Mouse (Mus musculus) testis, adult 2 months (tissue): ENCODE results near the gene Icam1. TPM values are rescaled to one million over a fixed set of nuclear protein-coding genes. Genes with fewer than 3 reads are reported as not detected.
"Not testable (repeated sequence)": the region's sequence is repeated elsewhere in the genome, so short reads cannot be mapped to it uniquely, and the experiment has no call there.

Source experiments
- H3K27ac ChIP-seq: fragments of 200-500 bp; 2 replicates; pipeline ENCODE4 v1.5.1; 2012; ENCODE audit warnings: low read depth, low read length; ENCODE audit not compliant: control insufficient read depth, insufficient read depth
- H3K27me3 ChIP-seq: fragments of 200-500 bp; 2 replicates; pipeline ENCODE4 v1.6.1; 2012; ENCODE audit warnings: mild to moderate bottlenecking, low read length, moderate library complexity; ENCODE audit not compliant: control insufficient read depth, insufficient read depth
- H3K36me3 ChIP-seq: fragments of 200-500 bp; 2 replicates; pipeline ENCODE4 v1.6.1; 2012; ENCODE audit warnings: mild to moderate bottlenecking, low read length; ENCODE audit not compliant: control insufficient read depth, insufficient read depth
- H3K4me1 ChIP-seq: fragments of 200-500 bp; 2 replicates; pipeline ENCODE4 v1.6.1; 2012; ENCODE audit warnings: low read length; ENCODE audit not compliant: control insufficient read depth, insufficient read depth
- H3K4me3 ChIP-seq: fragments of 200-500 bp; 2 replicates; pipeline ENCODE4 v1.5.1; 2012; ENCODE audit warnings: low read depth, mild to moderate bottlenecking, low read length, moderate library complexity, mixed read lengths; ENCODE audit not compliant: control insufficient read depth
- CTCF ChIP-seq: fragments of 200-500 bp; IDR thresholded peaks from 2 replicates; pipeline ENCODE4 v1.5.1; 2012; ENCODE audit warnings: low read depth, mild to moderate bottlenecking, inconsistent platforms, low read length, moderate library complexity; ENCODE audit not compliant: control insufficient read depth, insufficient read depth, insufficient replicate concordance
- POLR2A ChIP-seq: fragments of 200-500 bp; IDR thresholded peaks from 2 replicates; pipeline ENCODE4 v1.6.1; 2012; ENCODE audit warnings: low read depth, mild to moderate bottlenecking, inconsistent platforms, low read length, moderate library complexity; ENCODE audit not compliant: control insufficient read depth
- polyA plus RNA-seq: library from polyadenylated mRNA; depleted of rRNA; stranded (reverse); fragments of >200 nt; gene quantifications from 2 replicates; pipeline ENCODE4 v1.2.3, GENCODE M21; 2012

The Icam1 gene
- polyA plus RNA-seq, 1 experiment: 1.8 TPM

GRCm38 (mm10) chr9:21008007-21008406, 7.8 kb upstream of the Icam1 start:
- Histone ChIP-seq H3K36me3 (peaks cover 2% of the 10 kb centered on the region; the same call in 1 of the 2 replicates), H3K27me3 (no peaks in the 10 kb centered on the region), H3K4me3 (no peak overlapping the region), H3K4me1 (peaks cover 3% of the 10 kb centered on the region; the same call in 1 of the 2 replicates), H3K27ac (no peak overlapping the region)
- TF ChIP-seq CTCF (no peak), POLR2A (no peak)

GRCm38 (mm10) chr9:21010362-21010761, 5.4 kb upstream of the Icam1 start:
- H3K4me3 ChIP-seq: no peak overlapping the region
- TF ChIP-seq CTCF (no peak), POLR2A (no peak)
- peaks cover 2% of the 10 kb centered on the region; the same call in 1 of the 2 replicates for H3K36me3 ChIP-seq
- no peak overlapping the region for H3K27ac ChIP-seq
- peaks cover 6% of the 10 kb centered on the region for H3K4me1 ChIP-seq
- no peaks in the 10 kb centered on the region; the same call in 1 of the 2 replicates for H3K27me3 ChIP-seq

- not testable (repeated sequence) for H3K4me3 ChIP-seq, H3K27me3 ChIP-seq, H3K36me3 ChIP-seq, H3K27ac ChIP-seq
- peaks cover 12% of the 10 kb centered on the region for H3K4me1 ChIP-seq
Measured at GRCm38 (mm10) chr9:21010939-21011541, 4.7 kb upstream of the Icam1 start.

- Histone ChIP-seq H3K27ac (no peak overlapping the region), H3K27me3 (no peaks in the 10 kb centered on the region; the same call in 1 of the 2 replicates), H3K36me3 (peaks cover 2% of the 10 kb centered on the region; the same call in 1 of the 2 replicates), H3K4me1 (peaks cover 17% of the 10 kb centered on the region), H3K4me3 (no peak overlapping the region)
- TF ChIP-seq CTCF: no peak
Measured at GRCm38 (mm10) chr9:21011846-21012312, 3.9 kb upstream of the Icam1 start.

GRCm38 (mm10) chr9:21012368-21012767, 3.4 kb upstream of the Icam1 start:
- no peaks in the 10 kb centered on the region; the same call in 1 of the 2 replicates for H3K36me3 ChIP-seq
- no peak overlapping the region for H3K4me3 ChIP-seq
- H3K4me1 ChIP-seq: peaks cover 20% of the 10 kb centered on the region
- H3K27ac ChIP-seq: no peak overlapping the region
- no peaks in the 10 kb centered on the region; the same call in 1 of the 2 replicates for H3K27me3 ChIP-seq
- no peak for TF ChIP-seq CTCF
- TF ChIP-seq POLR2A: no peak

GRCm38 (mm10) chr9:21014691-21015570, 854 bp upstream of the Icam1 start:
- H3K27me3 ChIP-seq: no peaks in the 10 kb centered on the region; the same call in 1 of the 2 replicates
- H3K4me1 ChIP-seq: peaks cover 22% of the 10 kb centered on the region

GRCm38 (mm10) chr9:21016331-21017176, 769 bp downstream of the Icam1 start:
- H3K4me3 ChIP-seq: peak overlapping the region; percentile 52
- H3K4me1 ChIP-seq: peaks cover 22% of the 10 kb centered on the region
- no peaks in the 10 kb centered on the region; the same call in 1 of the 2 replicates for H3K27me3 ChIP-seq
- no peaks in the 10 kb centered on the region for H3K36me3 ChIP-seq
- TF ChIP-seq CTCF (no peak), POLR2A (no peak)
- no peak overlapping the region for H3K27ac ChIP-seq

More at GRCm38 (mm10) chr9:21014691-21015570, 854 bp upstream of the Icam1 start:
- peak overlapping the region; percentile 76 for H3K4me3 ChIP-seq
- no peaks in the 10 kb centered on the region for H3K36me3 ChIP-seq
- TF ChIP-seq CTCF (no peak), POLR2A (no peak)
- no peak overlapping the region for H3K27ac ChIP-seq
